Mouse (Mus musculus): ENCODE measurements around the gene Sema3e.

DNA sequence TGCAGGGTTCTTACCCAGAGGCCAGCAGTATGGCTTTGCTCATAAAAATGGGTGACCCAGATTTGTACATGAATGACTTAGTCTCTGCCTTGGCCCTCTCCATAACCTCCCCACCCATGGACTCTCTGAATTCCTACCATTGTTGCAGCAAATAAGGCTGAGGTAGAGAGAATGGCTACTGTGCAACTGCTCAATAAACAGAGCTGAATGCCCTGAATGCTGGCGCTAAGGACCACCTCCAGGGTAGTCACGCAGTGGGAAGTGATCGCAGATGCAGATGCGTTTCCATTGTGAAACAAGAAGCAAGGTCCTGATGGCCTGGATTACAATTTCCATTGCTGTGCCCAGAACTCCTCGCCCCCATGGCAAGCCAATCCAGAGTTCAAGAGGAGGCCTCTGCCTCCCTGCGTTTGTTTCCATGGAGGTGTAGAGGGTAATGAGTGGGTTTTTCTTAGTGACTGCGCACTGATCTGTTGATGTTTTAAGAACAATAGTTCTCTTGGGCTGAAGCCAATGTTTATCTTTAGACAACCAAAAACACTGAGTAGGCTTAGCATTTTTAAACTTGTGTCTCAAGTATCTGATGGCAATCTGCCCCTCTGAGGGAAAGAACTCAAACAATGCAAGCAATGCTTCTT, 42.5 kb upstream of the Sema3e start:
- TF ChIP-seq ZNF384 (IDR thresholded peaks at IDR 0.05; ENCODE audit: low read depth, low read length) = no peak
- no peak for TF ChIP-seq MAFK (IDR thresholded peaks at IDR 0.05; ENCODE audit: insufficient read depth, low read depth, low read length)
- peak; percentile 51; the same call in 1 of the 2 replicates for TF ChIP-seq CHD2 (IDR thresholded peaks at IDR 0.05; ENCODE audit: low read depth, low read length)
- TF ChIP-seq ZC3H11A (IDR thresholded peaks at IDR 0.05; ENCODE audit: borderline replicate concordance, low read depth, low read length) = no peak
- no peak for TF ChIP-seq HCFC1 (IDR thresholded peaks at IDR 0.05; ENCODE audit: borderline replicate concordance, insufficient read depth, low read length)
